Mouse (Mus musculus): Measurements from ENCODE around the gene Hist3h2ba. TPM values are rescaled to one million over a fixed set of nuclear protein-coding genes. Genes with fewer than 3 reads are reported as not detected.
A peak's percentile ranks its signal among the peaks of the same experiment; 100 is the strongest.

The Hist3h2ba gene
- polyA plus RNA-seq (2014; fragmentation: Nextera tagmentation; extraction: Ambion mirVana), result 9.0 and 9.5 TPM in 2 replicates

DNA sequence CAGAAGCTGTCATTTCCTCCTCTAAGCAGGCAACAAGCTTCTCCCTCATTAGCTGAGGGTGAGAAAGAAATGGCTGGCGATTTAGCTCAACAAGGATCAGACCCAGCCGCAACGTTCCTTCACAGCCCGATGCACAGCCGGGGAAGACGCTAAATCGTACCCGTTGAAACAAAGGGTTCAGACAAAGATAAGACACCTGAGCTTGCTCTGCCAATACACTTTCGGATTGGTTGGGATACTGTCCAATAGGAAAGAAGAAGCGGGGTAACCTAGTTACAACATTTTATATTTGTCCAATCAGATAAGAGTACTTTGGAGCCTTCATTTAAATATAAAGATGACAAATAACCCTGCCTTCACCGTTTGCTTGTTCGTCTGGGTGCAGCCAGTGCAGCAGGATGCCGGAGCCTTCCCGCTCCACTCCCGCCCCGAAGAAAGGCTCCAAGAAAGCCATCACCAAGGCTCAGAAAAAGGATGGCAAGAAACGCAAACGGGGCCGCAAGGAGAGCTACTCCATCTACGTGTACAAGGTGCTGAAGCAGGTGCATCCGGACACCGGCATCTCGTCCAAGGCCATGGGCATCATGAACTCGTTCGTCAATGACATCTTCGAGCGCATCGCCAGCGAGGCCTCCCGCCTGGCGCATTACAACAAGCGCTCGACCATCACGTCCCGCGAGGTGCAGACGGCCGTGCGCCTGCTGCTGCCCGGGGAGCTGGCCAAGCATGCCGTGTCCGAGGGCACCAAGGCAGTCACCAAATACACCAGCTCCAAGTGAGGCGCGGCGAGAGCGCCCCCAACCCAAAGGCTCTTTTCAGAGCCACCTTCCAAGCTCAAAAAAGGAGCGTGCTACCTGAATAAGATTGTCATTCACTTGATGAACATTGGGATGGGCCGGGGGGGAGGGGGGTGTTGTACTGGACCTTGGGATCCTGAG is at the start of gene Hist3h2ba:
Gene Hist3h2ba (plus strand): TSS at position 379 of the 938 bp plus-strand sequence.
- Histone ChIP-seq H3K4me2 (peak within 1 kb of the TSS; percentile 60), H3K4me3 (ENCODE audit: low read depth, low read length) (peak within 1 kb of the TSS; percentile 38), H3K27ac (ENCODE audit: low read depth) (peak within 1 kb of the TSS; percentile 88), H3K27me3 (ENCODE audit: insufficient read depth, low read length) (peaks cover 34% of the 10 kb centered on the region), H3K4me1 (ENCODE audit: insufficient read depth) (no peaks in the 10 kb centered on the region), H3K9ac (peak within 1 kb of the TSS; percentile 44), H3K9me3 (ENCODE audit: low read depth, low read length) (no peaks in the 10 kb centered on the region), H3K36me3 (ENCODE audit: insufficient read depth) (no peaks in the 10 kb centered on the region)
- WGBS, result under 1% methylated on average over 48 of the region's 48 CpGs
- DNase-seq (peak; percentile 79), ATAC-seq (ENCODE audit: insufficient read depth) (peak; percentile 79)
- TF ChIP-seq CTCF (IDR thresholded peaks at IDR 0.05; ENCODE audit: low read depth), result no peak

GRCm38 (mm10) chr11:58901080-58901479 is 47.6 kb upstream of the Hist3h2ba start:
- H3K4me2 ChIP-seq, result no peak overlapping the region
- DNase-seq, result no peak
- H3K27ac ChIP-seq (ENCODE audit: low read depth), result no peak overlapping the region
- H3K4me3 ChIP-seq (ENCODE audit: low read depth, low read length), result no peak overlapping the region
- ATAC-seq (ENCODE audit: insufficient read depth), result no peak
- peaks cover 50% of the 10 kb centered on the region for H3K36me3 ChIP-seq (ENCODE audit: insufficient read depth)
- no peak for TF ChIP-seq CTCF (IDR thresholded peaks at IDR 0.05; ENCODE audit: low read depth)
- no peak overlapping the region for H3K9ac ChIP-seq
- no peaks in the 10 kb centered on the region for H3K4me1 ChIP-seq (ENCODE audit: insufficient read depth)
- H3K9me3 ChIP-seq (ENCODE audit: low read depth, low read length), result no peaks in the 10 kb centered on the region
- no peaks in the 10 kb centered on the region for H3K27me3 ChIP-seq (ENCODE audit: insufficient read depth, low read length)

- peak; percentile 97 for DNase-seq
- H3K4me3 ChIP-seq (ENCODE audit: low read depth, low read length), result peak within 1 kb of the TSS; percentile 75
- peaks cover 30% of the 10 kb centered on the region for H3K36me3 ChIP-seq (ENCODE audit: insufficient read depth)
- no peaks in the 10 kb centered on the region for H3K9me3 ChIP-seq (ENCODE audit: low read depth, low read length)
- no peaks in the 10 kb centered on the region for H3K4me1 ChIP-seq (ENCODE audit: insufficient read depth)
- peak within 1 kb of the TSS; percentile 89 for H3K27ac ChIP-seq (ENCODE audit: low read depth)
- peak within 1 kb of the TSS; percentile 90 for H3K4me2 ChIP-seq
- ATAC-seq (ENCODE audit: insufficient read depth), result peak; percentile 98
- H3K27me3 ChIP-seq (ENCODE audit: insufficient read depth, low read length), result no peaks in the 10 kb centered on the region
- TF ChIP-seq CTCF (IDR thresholded peaks at IDR 0.05; ENCODE audit: low read depth), result peak; percentile 8; the same call in 1 of the 2 replicates
- under 1% methylated on average over 40 of the region's 40 CpGs for WGBS
- peak within 1 kb of the TSS; percentile 87 for H3K9ac ChIP-seq
Observed at GRCm38 (mm10) chr11:58903511-58904409, 45.0 kb upstream of the Hist3h2ba start, which contains the start of gene Zfp39. Gene Zfp39, minus strand, starts transcription at chr11:58904225.

- 3% methylated on average over 8 of the region's 8 CpGs for WGBS
- no peak overlapping the region for H3K27ac ChIP-seq (ENCODE audit: low read depth)
- H3K36me3 ChIP-seq (ENCODE audit: insufficient read depth), result peaks cover 26% of the 10 kb centered on the region
- H3K27me3 ChIP-seq (ENCODE audit: insufficient read depth, low read length), result no peaks in the 10 kb centered on the region
- no peaks in the 10 kb centered on the region for H3K9me3 ChIP-seq (ENCODE audit: low read depth, low read length)
- ATAC-seq (ENCODE audit: insufficient read depth), result no peak; the same call in 1 of the 2 replicates
- H3K9ac ChIP-seq, result peak overlapping the region; percentile 87
- peak overlapping the region; percentile 75 for H3K4me3 ChIP-seq (ENCODE audit: low read depth, low read length)
- peak overlapping the region; percentile 90 for H3K4me2 ChIP-seq
- DNase-seq, result no peak
- no peak for TF ChIP-seq CTCF (IDR thresholded peaks at IDR 0.05; ENCODE audit: low read depth)
- no peaks in the 10 kb centered on the region for H3K4me1 ChIP-seq (ENCODE audit: insufficient read depth)
Observed at GRCm38 (mm10) chr11:58904410-58904718, 44.4 kb upstream of the Hist3h2ba start.

DNA sequence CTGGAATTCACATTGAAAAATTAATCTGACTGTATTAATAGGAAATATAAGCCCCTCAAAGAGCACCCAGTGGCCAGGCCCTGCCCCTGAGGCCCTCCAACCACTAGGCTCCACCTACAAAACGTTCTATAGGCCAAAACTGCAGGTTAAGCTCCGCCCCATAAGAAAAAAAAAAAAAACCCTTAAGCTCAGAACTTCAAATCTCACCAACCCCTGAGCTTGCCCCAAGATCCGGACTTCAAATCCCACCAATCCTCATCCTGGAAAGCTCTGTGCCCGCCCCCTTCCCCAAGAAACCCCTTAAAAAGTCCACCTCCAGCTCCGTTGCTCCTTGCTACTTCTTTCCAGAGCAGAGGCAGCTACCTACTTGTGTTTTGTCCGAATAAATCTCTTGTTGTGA is 43.9 kb upstream of the Hist3h2ba start:
- WGBS, result 44% methylated on average over 6 of the region's 6 CpGs
- peak overlapping the region; percentile 90; the same call in 1 of the 2 replicates for H3K4me2 ChIP-seq
- no peaks in the 10 kb centered on the region for H3K4me1 ChIP-seq (ENCODE audit: insufficient read depth)
- DNase-seq (peak; percentile 68), ATAC-seq (ENCODE audit: insufficient read depth) (0 out of 2 replicates have a peak, but pooled peaks have one; percentile 6)
- no peak for TF ChIP-seq CTCF (IDR thresholded peaks at IDR 0.05; ENCODE audit: low read depth)
- no peak overlapping the region for H3K9ac ChIP-seq
- H3K4me3 ChIP-seq (ENCODE audit: low read depth, low read length), result peak overlapping the region; percentile 75
- no peak overlapping the region for H3K27ac ChIP-seq (ENCODE audit: low read depth)
- no peaks in the 10 kb centered on the region for H3K27me3 ChIP-seq (ENCODE audit: insufficient read depth, low read length)
- H3K9me3 ChIP-seq (ENCODE audit: low read depth, low read length), result no peaks in the 10 kb centered on the region
- H3K36me3 ChIP-seq (ENCODE audit: insufficient read depth), result peaks cover 22% of the 10 kb centered on the region

GRCm38 (mm10) chr11:58913776-58914175 is 34.9 kb upstream of the Hist3h2ba start:
- no peak for ATAC-seq (ENCODE audit: insufficient read depth)
- WGBS, result 100% methylated on average over 1 of the region's 1 CpGs

More at GRCm38 (mm10) chr11:58913776-58914175, 34.9 kb upstream of the Hist3h2ba start:
- H3K9ac ChIP-seq, result no peak overlapping the region
- no peaks in the 10 kb centered on the region for H3K9me3 ChIP-seq (ENCODE audit: low read depth, low read length)
- no peaks in the 10 kb centered on the region for H3K4me1 ChIP-seq (ENCODE audit: insufficient read depth)
- no peaks in the 10 kb centered on the region for H3K36me3 ChIP-seq (ENCODE audit: insufficient read depth)
- H3K27me3 ChIP-seq (ENCODE audit: insufficient read depth, low read length), result no peaks in the 10 kb centered on the region
- DNase-seq, result no peak
- no peak overlapping the region for H3K4me3 ChIP-seq (ENCODE audit: low read depth, low read length)
- no peak overlapping the region for H3K27ac ChIP-seq (ENCODE audit: low read depth)
- H3K4me2 ChIP-seq, result peak overlapping the region; percentile 66; the same call in 1 of the 2 replicates
- no peak for TF ChIP-seq CTCF (IDR thresholded peaks at IDR 0.05; ENCODE audit: low read depth)

Data from lung, embryonic 14.5 days (tissue).